Mouse (Mus musculus) embryonic facial prominence, embryonic 11.5 days (tissue): Measurements from ENCODE around the gene Dbx1. TPM values are rescaled to one million over a fixed set of nuclear protein-coding genes. Genes with fewer than 3 reads are reported as not detected.

Experiments used
- ATAC-seq: fragments of 200-750 bp; cut with Nextera tagmentation; replicated peaks from 2 replicates; pipeline ENCODE4 v1.8.0; 2017; ENCODE audit warnings: low read depth; ENCODE audit not compliant: insufficient number of reproducible peaks, low FRiP score, low TSS enrichment
- DNase-seq: peaks from one replicate; pipeline ENCODE4 v3.0.0-alpha.2; 2015; ENCODE audit warnings: low spot score
- H3K27ac ChIP-seq: fragments of 300-500 bp; sonication (generic); replicated peaks from 2 replicates; pipeline ENCODE4 v1.5.1; 2014; ENCODE audit warnings: mild to moderate bottlenecking, low read depth, low read length, control low read depth
- H3K27me3 ChIP-seq: fragments of 300-500 bp; sonication (generic); 2 replicates; pipeline ENCODE4 v1.6.1; 2014; ENCODE audit warnings: mild to moderate bottlenecking, low read length, moderate library complexity, mixed read lengths; ENCODE audit not compliant: control insufficient read depth, insufficient read depth
- H3K36me3 ChIP-seq: fragments of 300-500 bp; sonication (generic); replicated peaks from 2 replicates; pipeline ENCODE4 v1.6.1; 2014; ENCODE audit warnings: low read depth, mild to moderate bottlenecking, low read length, moderate library complexity, mixed read lengths; ENCODE audit not compliant: control insufficient read depth, insufficient read depth
- H3K4me1 ChIP-seq: fragments of 300-500 bp; sonication (generic); 2 replicates; pipeline ENCODE4 v1.6.1; 2014; ENCODE audit warnings: low read length, mixed read lengths; ENCODE audit not compliant: control insufficient read depth, insufficient read depth
- H3K4me2 ChIP-seq: fragments of 300-500 bp; sonication (generic); 2 replicates; pipeline ENCODE4 v1.6.1; 2014; ENCODE audit warnings: low read depth, mild to moderate bottlenecking, control low read depth, low read length, moderate library complexity
- H3K4me3 ChIP-seq: fragments of 300-500 bp; sonication (generic); 2 replicates; pipeline ENCODE4 v1.5.1; 2014; ENCODE audit warnings: low read depth, low read length, control low read depth
- H3K9ac ChIP-seq: fragments of 300-500 bp; sonication (generic); replicated peaks from 2 replicates; pipeline ENCODE4 v1.6.1; 2014; ENCODE audit warnings: mild to moderate bottlenecking, control low read depth, low read length
- H3K9me3 ChIP-seq: fragments of 300-500 bp; sonication (generic); replicated peaks from 2 replicates; pipeline ENCODE4 v1.6.1; 2016; ENCODE audit warnings: mild to moderate bottlenecking, low read length, inconsistent platforms, mixed read lengths; ENCODE audit not compliant: control insufficient read depth
- WGBS: fragments of 180-500 bp; shearing (Covaris S2); extraction: QIAGEN DNeasy Blood & Tissue Kit; methylation state at CpG from one replicate; pipeline ENCODE4 v1.1.7; 2014; 5-methylcytosine and 5-hydroxymethylcytosine counted together
- polyA plus RNA-seq: library from polyadenylated mRNA; unstranded; fragments of >200 nt; fragmentation: Nextera tagmentation; extraction: Ambion mirVana; gene quantifications from 2 replicates; pipeline ENCODE4 v1.2.1, GENCODE M21; 2014

The Dbx1 gene
- polyA plus RNA-seq, 1 experiment from 2014 or later, result 7.6 TPM

GRCm38 (mm10) chr7:49586530-49587120 lies 50.0 kb downstream of the Dbx1 start:
- DNase-seq, result no peak
- H3K36me3 ChIP-seq, result no peaks in the 10 kb centered on the region; the same call in 1 of the 2 replicates

DNA sequence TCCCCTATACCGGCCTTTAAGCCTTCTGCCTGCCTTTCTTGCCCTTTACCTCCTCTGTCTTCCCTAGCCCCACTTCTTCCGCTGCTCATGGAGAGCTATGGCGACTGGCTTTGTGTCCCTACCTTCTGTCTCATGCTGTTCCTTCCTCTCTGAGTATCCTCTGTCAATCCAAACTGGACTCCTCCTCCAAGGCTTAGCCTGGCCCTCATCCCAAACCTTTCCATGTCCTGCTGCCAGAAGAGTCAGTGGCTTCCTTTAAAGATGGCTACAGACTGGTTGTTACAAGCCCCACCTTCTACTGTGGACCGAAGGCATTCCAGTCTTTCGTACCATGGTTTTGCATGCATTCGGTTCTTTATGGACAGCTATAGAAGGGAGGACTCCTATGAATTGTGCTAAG lies 53.5 kb downstream of the Dbx1 start:
- Histone ChIP-seq H3K4me2 (no peak overlapping the region), H3K36me3 (no peaks in the 10 kb centered on the region; the same call in 1 of the 2 replicates), H3K27me3 (no peaks in the 10 kb centered on the region), H3K4me3 (no peak overlapping the region), H3K27ac (no peak overlapping the region), H3K4me1 (no peaks in the 10 kb centered on the region), H3K9me3 (no peaks in the 10 kb centered on the region), H3K9ac (no peak overlapping the region)
- DNase-seq, result no peak
- no peak for ATAC-seq
- WGBS, result 92% methylated on average over 6 of the region's 6 CpGs

More at GRCm38 (mm10) chr7:49586530-49587120, 50.0 kb downstream of the Dbx1 start:
- Histone ChIP-seq H3K9ac (no peak overlapping the region), H3K27me3 (no peaks in the 10 kb centered on the region), H3K4me3 (no peak overlapping the region), H3K27ac (no peak overlapping the region), H3K9me3 (no peaks in the 10 kb centered on the region), H3K4me2 (no peak overlapping the region), H3K4me1 (no peaks in the 10 kb centered on the region)
- ATAC-seq, result no peak
- WGBS, result 70% methylated on average over 5 of the region's 5 CpGs

DNA sequence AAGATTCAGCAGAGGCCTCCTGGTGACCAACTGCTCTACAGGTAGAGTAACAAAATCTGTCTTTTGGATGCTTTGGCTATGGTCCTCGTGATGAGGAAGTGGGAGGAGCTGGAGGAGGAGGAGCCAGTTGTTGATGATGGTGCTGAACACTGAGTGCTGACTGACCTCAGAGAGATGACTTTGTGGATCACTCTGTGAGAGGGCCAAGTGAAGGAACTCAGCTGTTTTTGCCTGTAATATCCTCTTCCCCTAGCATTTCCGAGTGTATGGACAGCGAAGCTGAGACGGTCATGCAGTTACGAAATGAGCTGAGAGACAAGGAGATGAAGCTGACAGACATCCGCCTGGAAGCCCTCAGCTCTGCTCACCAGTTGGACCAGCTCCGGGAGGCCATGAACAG lies 54.1 kb downstream of the Dbx1 start:
- Histone ChIP-seq H3K36me3 (no peaks in the 10 kb centered on the region), H3K27ac (no peak overlapping the region), H3K4me3 (no peak overlapping the region), H3K9me3 (no peaks in the 10 kb centered on the region), H3K4me2 (no peak overlapping the region), H3K9ac (no peak overlapping the region), H3K4me1 (no peaks in the 10 kb centered on the region), H3K27me3 (no peaks in the 10 kb centered on the region)
- ATAC-seq, result no peak
- DNase-seq, result no peak
- WGBS, result 85% methylated on average over 7 of the region's 7 CpGs

GRCm38 (mm10) chr7:49581951-49582350 lies 54.7 kb downstream of the Dbx1 start:
- Histone ChIP-seq H3K36me3 (no peaks in the 10 kb centered on the region), H3K9ac (no peak overlapping the region), H3K4me3 (no peak overlapping the region), H3K4me2 (no peak overlapping the region), H3K27me3 (no peaks in the 10 kb centered on the region), H3K4me1 (no peaks in the 10 kb centered on the region), H3K27ac (no peak overlapping the region), H3K9me3 (no peaks in the 10 kb centered on the region)
- DNase-seq, result no peak
- no peak for ATAC-seq
- 85% methylated on average over 2 of the region's 2 CpGs for WGBS

Other genes starting within 250 kb of the Dbx1 start
- gene Htatip2, start 122.3 kb upstream of the Dbx1 start, polyA plus RNA-seq, result 4.4 and 5.6 TPM in 2 replicates
- gene Prmt3, start 141.5 kb upstream of the Dbx1 start, polyA plus RNA-seq, result 63.1 and 63.8 TPM in 2 replicates